Mouse (Mus musculus): ENCODE data around the gene Wdsub1. TPM values are rescaled to one million over a fixed set of nuclear protein-coding genes. Genes with fewer than 3 reads are reported as not detected.

Wdsub1 gene
- total RNA-seq, 2 experiments from 2014 or later, result 48.3 to 68.0 TPM

GRCm38 (mm10) chr2:59813457-59813856, 68.9 kb downstream of the Wdsub1 start:
- no peak for ATAC-seq (replicated peaks; ENCODE audit: low FRiP score, low TSS enrichment, poor library complexity, severe bottlenecking)

- ATAC-seq (replicated peaks; ENCODE audit: low FRiP score, low TSS enrichment, poor library complexity, severe bottlenecking), result no peak
Observed at GRCm38 (mm10) chr2:59812641-59813040, 69.8 kb downstream of the Wdsub1 start.

GRCm38 (mm10) chr2:59811247-59811646, 71.1 kb downstream of the Wdsub1 start:
- no peak for ATAC-seq (replicated peaks; ENCODE audit: low FRiP score, low TSS enrichment, poor library complexity, severe bottlenecking)

GRCm38 (mm10) chr2:59810039-59810438, 72.4 kb downstream of the Wdsub1 start:
- ATAC-seq (replicated peaks; ENCODE audit: low FRiP score, low TSS enrichment, poor library complexity, severe bottlenecking), result no peak

GRCm38 (mm10) chr2:59808608-59809007, 73.8 kb downstream of the Wdsub1 start:
- ATAC-seq (replicated peaks; ENCODE audit: low FRiP score, low TSS enrichment, poor library complexity, severe bottlenecking), result peak; percentile 49

- no peak for ATAC-seq (replicated peaks; ENCODE audit: low FRiP score, low TSS enrichment, poor library complexity, severe bottlenecking)
Observed at GRCm38 (mm10) chr2:59806038-59806437, 76.4 kb downstream of the Wdsub1 start.

- ATAC-seq (replicated peaks; ENCODE audit: low FRiP score, low TSS enrichment, poor library complexity, severe bottlenecking), result no peak
Observed at GRCm38 (mm10) chr2:59805595-59805994, 76.8 kb downstream of the Wdsub1 start.

GRCm38 (mm10) chr2:59802722-59803387, 79.5 kb downstream of the Wdsub1 start:
- ATAC-seq (replicated peaks; ENCODE audit: low FRiP score, low TSS enrichment, poor library complexity, severe bottlenecking), result no peak

All from megakaryocyte-erythroid progenitor cell, adult 5-6 weeks (primary cell).